Mouse (Mus musculus) heart, postnatal 0 days (tissue): Measurements from ENCODE around the gene Gstm2.

Experiments used
- CTCF ChIP-seq: IDR thresholded peaks from 2 replicates; pipeline ENCODE4 v1.5.1; 2016; ENCODE audit warnings: antibody characterized with exemption, control low read depth, low read depth
- EP300 ChIP-seq: IDR thresholded peaks from 2 replicates; pipeline ENCODE4 v1.6.1; 2016; ENCODE audit warnings: antibody characterized with exemption, low read depth

- TF ChIP-seq EP300 (no peak), CTCF (no peak)
Observed at GRCm38 (mm10) chr3:108010286-108010685, 24.0 kb upstream of the Gstm2 start.
